Mouse (Mus musculus) megakaryocyte, embryonic 14.5 days (primary cell): Measurements from ENCODE around the gene Mob2.

Source experiments
- FLI1 ChIP-seq: IDR thresholded peaks from 2 replicates; pipeline ENCODE4 v1.6.1; 2012; ENCODE audit warnings: low read length, inconsistent platforms, mixed read lengths
- GATA1 ChIP-seq: IDR thresholded peaks from 3 replicates; pipeline ENCODE4 v1.6.1; 2012; ENCODE audit warnings: mixed read lengths, low read length, inconsistent platforms, borderline replicate concordance

DNA sequence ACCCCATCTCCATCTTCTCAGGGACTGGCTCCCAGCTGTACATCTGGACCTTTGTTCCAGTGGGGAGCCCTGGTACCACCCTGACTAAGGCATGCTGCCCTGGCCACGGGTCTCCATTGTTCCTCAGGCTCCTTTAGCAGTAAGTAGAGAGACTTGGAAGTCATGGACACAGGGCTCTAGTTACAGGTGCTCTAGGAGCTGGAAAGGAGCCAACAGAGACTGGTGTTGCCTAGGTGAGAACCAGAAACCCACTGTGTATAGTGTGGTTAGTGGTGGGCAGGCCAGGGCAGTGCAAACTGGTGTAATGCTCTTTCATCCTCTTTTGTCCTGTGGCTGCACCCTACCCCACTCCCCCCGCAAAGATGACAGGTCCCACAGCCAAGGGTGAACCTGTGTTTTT, 69.7 kb downstream of the Mob2 start:
- no peak for TF ChIP-seq GATA1
- TF ChIP-seq FLI1, result no peak
